Mouse (Mus musculus): ENCODE results near the gene Rras2. TPM values are rescaled to one million over a fixed set of nuclear protein-coding genes. Genes with fewer than 3 reads are reported as not detected.

Rras2 gene
- total RNA-seq, 2 experiments from 2014 or later, result 15.3 to 15.7 TPM

GRCm38 (mm10) chr7:114042973-114043928, 74.3 kb downstream of the Rras2 start:
- no peak for DNase-seq

GRCm38 (mm10) chr7:114041349-114041748, 76.2 kb downstream of the Rras2 start:
- intact Hi-C loops (cut with DNase I), result no loop called here
- no peak for DNase-seq

More at GRCm38 (mm10) chr7:114042973-114043928, 74.3 kb downstream of the Rras2 start:
- intact Hi-C loops (cut with DNase I), result no loop called here

- intact Hi-C loops (cut with DNase I), result no loop called here
Observed at GRCm38 (mm10) chr7:114037237-114037636, 80.3 kb downstream of the Rras2 start.

GRCm38 (mm10) chr7:114029596-114029995, 88.0 kb downstream of the Rras2 start:
- intact Hi-C loops (cut with DNase I), result loop anchor here (10.0 kb wide), 1 partner anchor 655 kb away; no protein-coding TSS in a partner anchor
- DNase-seq, result peak; percentile 67 to 78

More at GRCm38 (mm10) chr7:114037237-114037636, 80.3 kb downstream of the Rras2 start:
- no peak for DNase-seq

GRCm38 (mm10) chr7:114028828-114029227, 88.8 kb downstream of the Rras2 start:
- intact Hi-C loops (cut with DNase I), result loop anchor here (10.0 kb wide), 1 partner anchor 654 kb away; no protein-coding TSS in a partner anchor
- no peak for DNase-seq

- DNase-seq, result no peak
- intact Hi-C loops (cut with DNase I), result loop anchor here (10.0 kb wide), 1 partner anchor 653 kb away; no protein-coding TSS in a partner anchor
Observed at GRCm38 (mm10) chr7:114027406-114027805, 90.2 kb downstream of the Rras2 start.

- intact Hi-C loops (cut with DNase I), result loop anchor here (10.0 kb wide), 1 partner anchor 652 kb away; no protein-coding TSS in a partner anchor
- DNase-seq, result no peak
Observed at GRCm38 (mm10) chr7:114026923-114027322, 90.7 kb downstream of the Rras2 start.

- peak; percentile 51 to 56 for DNase-seq
- intact Hi-C loops (cut with DNase I), result loop anchor here (2.0 to 10.0 kb wide), 4 partner anchors 248 to 646 kb away; no protein-coding TSS in a partner anchor
Observed at GRCm38 (mm10) chr7:114020704-114021093, 96.9 kb downstream of the Rras2 start.

GRCm38 (mm10) chr7:114020057-114020703, 97.4 kb downstream of the Rras2 start:
- no peak for DNase-seq
- intact Hi-C loops (cut with DNase I), result loop anchor here (2.0 to 10.0 kb wide), 4 partner anchors 248 to 645 kb away; no protein-coding TSS in a partner anchor

GRCm38 (mm10) chr7:114018861-114019260, 98.7 kb downstream of the Rras2 start:
- intact Hi-C loops (cut with DNase I), result no loop called here
- DNase-seq, result no peak

GRCm38 (mm10) chr7:114016001-114016949, 101.3 kb downstream of the Rras2 start:
- intact Hi-C loops (cut with DNase I), result no loop called here
- no peak for DNase-seq

- DNase-seq, result no peak
- intact Hi-C loops (cut with DNase I), result no loop called here
Observed at GRCm38 (mm10) chr7:114011726-114012443, 105.7 kb downstream of the Rras2 start.

GRCm38 (mm10) chr7:114007565-114007964, 110.0 kb downstream of the Rras2 start:
- DNase-seq, result no peak
- intact Hi-C loops (cut with DNase I), result no loop called here

GRCm38 (mm10) chr7:114006456-114006855, 111.1 kb downstream of the Rras2 start:
- intact Hi-C loops (cut with DNase I), result no loop called here
- no peak for DNase-seq

- intact Hi-C loops (cut with DNase I), result no loop called here
Observed at GRCm38 (mm10) chr7:114005499-114005898, 112.1 kb downstream of the Rras2 start.

GRCm38 (mm10) chr7:114004171-114004570, 113.4 kb downstream of the Rras2 start:
- no peak for DNase-seq
- intact Hi-C loops (cut with DNase I), result no loop called here

More at GRCm38 (mm10) chr7:114005499-114005898, 112.1 kb downstream of the Rras2 start:
- no peak for DNase-seq

GRCm38 (mm10) chr7:113997675-113998354, 119.8 kb downstream of the Rras2 start:
- intact Hi-C loops (cut with DNase I), result no loop called here
- no peak for DNase-seq
